Mouse (Mus musculus): ENCODE measurements around the gene Uhrf1. TPM values are rescaled to one million over a fixed set of nuclear protein-coding genes. Genes with fewer than 3 reads are reported as not detected.

Uhrf1 gene
- total and polyA plus RNA-seq, 3 experiments = 161 to 220 (median 184) TPM

DNA sequence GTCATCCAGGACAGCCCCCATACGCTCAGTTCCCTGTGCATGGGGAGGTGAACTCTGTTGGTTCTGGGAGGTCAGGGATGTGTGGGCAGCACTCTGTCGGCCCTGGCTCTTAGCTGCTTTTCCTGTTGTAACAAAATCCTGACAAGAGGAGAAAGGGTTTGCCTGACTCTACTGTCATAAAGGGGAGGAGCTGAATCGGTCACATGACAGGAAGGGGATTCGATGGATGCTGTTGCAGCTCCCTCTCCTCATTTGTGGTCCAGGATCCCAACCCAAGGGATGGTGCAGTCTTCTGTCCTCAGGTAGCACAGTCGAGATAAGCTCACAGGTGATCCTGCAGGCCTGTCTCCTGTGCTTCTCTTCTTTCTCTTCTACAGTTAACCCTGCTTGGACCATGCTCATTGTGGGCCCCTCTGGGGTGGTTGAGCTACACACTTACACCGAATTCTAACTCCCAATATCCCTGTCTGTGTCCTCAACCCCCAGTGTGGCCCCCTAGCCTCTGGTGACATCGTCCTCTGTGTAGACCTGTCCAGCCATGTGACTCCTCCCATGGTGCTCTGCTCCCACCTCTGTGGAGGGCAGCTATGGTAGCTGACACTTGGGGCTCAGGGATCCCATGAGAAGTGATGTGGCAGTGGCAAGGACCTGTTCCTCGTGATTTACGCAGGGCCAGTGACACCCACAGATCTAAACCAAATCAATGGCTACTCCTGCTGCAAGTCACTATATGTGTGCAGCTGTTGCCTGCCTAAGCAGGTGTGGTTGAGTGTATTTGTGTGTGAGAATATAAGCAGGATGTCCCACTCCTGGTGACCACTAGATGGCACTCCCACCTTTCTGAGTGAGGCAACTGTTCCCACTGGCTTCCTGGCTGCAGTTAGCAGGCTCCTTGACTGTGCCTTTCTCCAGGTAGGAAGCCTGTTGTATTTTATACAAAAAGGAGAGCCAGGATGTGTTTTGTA, 54.1 kb downstream of the Uhrf1 start (continued):
- TF ChIP-seq USF1 (IDR thresholded peaks at IDR 0.05; ENCODE audit: low read depth, low read length) (no peak; the same call in 1 of the 2 replicates), USF2 (conservative IDR thresholded peaks at IDR 0.05; ENCODE audit: low read depth, low read length) (peak; percentile 18)

DNA sequence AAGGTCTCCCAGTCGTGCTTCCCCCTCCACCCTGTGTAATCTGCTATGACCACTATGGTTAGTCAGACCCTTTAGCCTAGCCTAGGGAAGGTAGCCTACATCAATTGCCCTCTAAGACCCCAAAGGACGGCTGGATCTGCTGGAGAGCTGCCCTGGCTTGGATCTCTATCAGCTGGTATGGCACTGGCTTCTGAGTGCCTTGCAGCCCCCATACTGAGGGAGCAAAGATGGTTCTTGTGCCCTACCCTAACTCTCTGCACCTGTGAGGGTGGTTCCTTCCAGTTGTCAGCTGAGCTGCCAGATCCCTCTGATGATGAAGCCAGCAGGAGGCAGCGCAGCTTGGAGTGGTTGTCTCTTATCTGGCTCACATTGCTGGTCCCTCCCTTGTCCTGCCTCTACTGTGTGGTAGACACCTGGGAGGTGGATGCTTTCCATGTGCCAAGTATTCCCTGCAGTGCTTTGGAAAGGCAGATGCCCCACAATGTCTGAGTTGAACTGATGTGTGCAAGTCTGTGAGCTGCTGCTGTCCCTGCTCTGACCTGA, 56.1 kb downstream of the Uhrf1 start:
- Histone ChIP-seq H3K9ac (ENCODE audit: insufficient read depth, low read depth) (no peak overlapping the region), H3K9me3 (replicated peaks; ENCODE audit: low read length) (no peaks in the 10 kb centered on the region), H3K4me2 (ENCODE audit: insufficient read depth, low read depth, poor library complexity, severe bottlenecking) (no peak overlapping the region), H3K4me3 (replicated peaks in 1 of 3; ENCODE audit: low read depth in 2 of 3, low read length in 2 of 3, poor library complexity in 1 of 3) (no peak overlapping the region), H3K79me2 (replicated peaks; ENCODE audit: control insufficient read depth, extremely low read depth, insufficient read depth, poor library complexity, severe bottlenecking) (no peaks in the 10 kb centered on the region), H3K36me3 (replicated peaks in 1 of 2; ENCODE audit: control insufficient read depth in 1 of 2, insufficient read depth in 1 of 2, low read length in 1 of 2) (peaks cover 13 to 83% of the 10 kb centered on the region in 2 experiments), H3K4me1 (ENCODE audit: control insufficient read depth in 1 of 2, insufficient read depth in 2 of 2) (peaks cover 4 to 28% of the 10 kb centered on the region in 2 experiments; a peak in 2 of 4 replicates), H3K27me3 (replicated peaks) (no peaks in the 10 kb centered on the region), H3K27ac (ENCODE audit: insufficient read depth, low read depth) (no peak overlapping the region)
- peak; percentile 21; the same call in 1 of the 2 replicates for TF ChIP-seq SMC3 (IDR thresholded peaks at IDR 0.05; ENCODE audit: low read depth, low read length)
- no peak for TF ChIP-seq BHLHE40 (IDR thresholded peaks at IDR 0.05; ENCODE audit: low read depth, low read length)
- peak in 1 of 2 experiments; percentile 27; a peak in 2 of 4 replicates for TF ChIP-seq CTCF (conservative IDR thresholded peaks at IDR 0.05 in 1 of 2, IDR thresholded peaks at IDR 0.05 in 1 of 2; ENCODE audit: low read depth in 2 of 2, low read length in 2 of 2)
- no peak for TF ChIP-seq HCFC1 (IDR thresholded peaks at IDR 0.05; ENCODE audit: low read depth, low read length)
- no peak for DNase-seq (ENCODE audit: extremely low read depth)
- in situ Hi-C loops (cut with MboI; ENCODE audit: low pct_ligation_motif_present, low pct_unique_long_range_greater_than_20kb, low sequenced_read_pairs) (loop anchor here (5.0 kb wide), 1 partner anchor 193 kb away; the partner anchor contains the start of gene Gm20219), dilution Hi-C loops (cut with MboI; ENCODE audit: extremely low pct_ligation_motif_present, extremely low pct_unique_long_range_greater_than_20kb, low sequenced_read_pairs) (no loop called here)

GRCm38 (mm10) chr17:56359864-56360263, 56.7 kb downstream of the Uhrf1 start:
- Histone ChIP-seq H3K4me1 (ENCODE audit: control insufficient read depth in 1 of 2, insufficient read depth in 2 of 2) (peaks cover 4 to 28% of the 10 kb centered on the region in 2 experiments; a peak in 2 of 4 replicates), H3K9me3 (replicated peaks; ENCODE audit: low read length) (no peaks in the 10 kb centered on the region), H3K4me2 (ENCODE audit: insufficient read depth, low read depth, poor library complexity, severe bottlenecking) (no peak overlapping the region), H3K4me3 (replicated peaks in 1 of 3; ENCODE audit: low read depth in 2 of 3, low read length in 2 of 3, poor library complexity in 1 of 3) (no peak overlapping the region), H3K27me3 (replicated peaks) (no peaks in the 10 kb centered on the region), H3K36me3 (replicated peaks in 1 of 2; ENCODE audit: control insufficient read depth in 1 of 2, insufficient read depth in 1 of 2, low read length in 1 of 2) (peaks cover 10 to 78% of the 10 kb centered on the region in 2 experiments), H3K27ac (ENCODE audit: insufficient read depth, low read depth) (no peak overlapping the region), H3K9ac (ENCODE audit: insufficient read depth, low read depth) (no peak overlapping the region), H3K79me2 (replicated peaks; ENCODE audit: control insufficient read depth, extremely low read depth, insufficient read depth, poor library complexity, severe bottlenecking) (no peaks in the 10 kb centered on the region)
- dilution Hi-C loops (cut with MboI; ENCODE audit: extremely low pct_ligation_motif_present, extremely low pct_unique_long_range_greater_than_20kb, low sequenced_read_pairs) (no loop called here), in situ Hi-C loops (cut with MboI; ENCODE audit: low pct_ligation_motif_present, low pct_unique_long_range_greater_than_20kb, low sequenced_read_pairs) (loop anchor here (5.0 to 10.0 kb wide), 3 partner anchors 122 to 305 kb away; partner anchors contain the start of gene Gm20219)
- no peak for DNase-seq (ENCODE audit: extremely low read depth)
- no peak for TF ChIP-seq MYC (IDR thresholded peaks at IDR 0.05; ENCODE audit: low read depth, low read length)
- no peak for TF ChIP-seq SMC3 (IDR thresholded peaks at IDR 0.05; ENCODE audit: low read depth, low read length)
- no peak for TF ChIP-seq MEF2A (IDR thresholded peaks at IDR 0.05; ENCODE audit: borderline replicate concordance, low read depth, low read length)
- no peak for TF ChIP-seq CHD1 (IDR thresholded peaks at IDR 0.05; ENCODE audit: low read depth, low read length)
- TF ChIP-seq POLR2AphosphoS2 (IDR thresholded peaks at IDR 0.05; ENCODE audit: low read depth, low read length) = no peak
- no peak for TF ChIP-seq JUND (conservative IDR thresholded peaks at IDR 0.05; ENCODE audit: low read depth, low read length)
- no peak for TF ChIP-seq MAZ (IDR thresholded peaks at IDR 0.05; ENCODE audit: low read depth, low read length)
- no peak for TF ChIP-seq UBTF (IDR thresholded peaks at IDR 0.05; ENCODE audit: low read depth, low read length)
- TF ChIP-seq PAX5 (IDR thresholded peaks at IDR 0.05; ENCODE audit: low read length) = no peak
- TF ChIP-seq POLR2A (IDR thresholded peaks at IDR 0.05; ENCODE audit: low read depth, low read length) = no peak
- no peak for TF ChIP-seq IRF4 (IDR thresholded peaks at IDR 0.05; ENCODE audit: low read depth, low read length)
- no peak for TF ChIP-seq BHLHE40 (IDR thresholded peaks at IDR 0.05; ENCODE audit: low read depth, low read length)
- TF ChIP-seq ETS1 (conservative IDR thresholded peaks at IDR 0.05; ENCODE audit: low read depth, low read length) = no peak
